Mouse (Mus musculus) mesoderm, embryonic 11.5 days (tissue): ENCODE data around the gene Cracr2a.

ENCODE experiments used
- DNase-seq: peaks from one replicate; pipeline ENCODE4 v3.0.0-alpha.2; 2012; ENCODE audit warnings: low read depth, low spot score

The Cracr2a gene

DNA sequence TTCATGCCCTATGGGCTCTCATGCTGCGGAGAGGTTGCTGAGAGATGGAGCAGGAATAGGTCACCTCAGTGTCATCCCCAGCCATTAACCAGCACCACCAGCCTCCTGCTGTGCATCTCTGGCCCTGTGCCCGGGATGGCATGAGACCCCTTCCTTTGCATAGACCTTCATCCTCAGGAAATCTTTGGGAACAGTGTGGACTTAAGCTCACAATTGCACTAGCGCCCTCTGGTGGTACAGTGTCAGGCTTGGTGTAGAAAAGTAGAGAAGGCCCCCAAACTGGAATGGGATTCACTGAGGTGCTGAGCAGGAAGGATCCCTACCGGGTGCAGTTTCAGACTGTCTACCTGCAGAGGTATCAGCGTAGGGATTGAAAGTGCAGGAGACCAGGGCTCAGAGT is 64.0 kb downstream of the Cracr2a start:
- DNase-seq: peak; percentile 79

DNA sequence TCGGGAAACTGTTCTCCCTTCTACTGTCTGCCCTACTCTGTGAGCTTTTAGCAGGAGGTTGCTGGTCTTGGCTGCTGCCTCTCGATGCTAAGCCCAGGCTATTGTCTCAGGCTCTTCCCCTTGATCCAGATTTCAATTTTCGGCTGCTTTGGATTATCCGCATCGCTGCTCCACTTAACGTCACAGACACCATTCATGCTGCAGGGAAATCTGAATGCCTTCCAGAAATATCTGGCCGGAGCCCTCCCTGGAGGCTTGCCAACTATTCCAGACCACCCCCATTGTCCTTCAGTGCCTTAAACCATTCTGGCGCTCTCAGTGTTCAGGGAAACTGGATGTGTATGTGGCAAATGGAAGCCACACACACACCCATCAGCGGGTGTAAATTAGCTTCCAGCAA is 66.3 kb downstream of the Cracr2a start:
- DNase-seq: peak; percentile 47

DNA sequence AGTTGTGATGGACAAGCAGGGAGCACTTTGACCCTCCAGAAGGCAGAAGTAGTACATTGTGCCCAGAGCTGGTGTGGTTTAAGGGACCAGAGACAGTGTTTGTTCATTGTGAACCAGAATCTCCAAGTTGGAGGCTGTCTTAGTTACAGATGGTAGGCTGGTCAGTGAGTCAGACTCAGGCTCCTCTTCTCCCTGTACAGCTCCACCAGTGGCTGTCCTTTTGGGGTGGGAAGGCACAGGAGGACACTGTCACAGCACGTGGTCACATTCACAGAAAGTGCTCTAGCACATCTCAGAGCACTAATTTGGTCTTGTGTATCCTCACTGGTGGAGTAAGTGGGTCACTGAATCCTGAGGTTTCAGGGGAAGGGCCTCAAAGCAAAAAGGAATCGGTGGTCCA is 68.1 kb downstream of the Cracr2a start:
- DNase-seq: no peak

DNA sequence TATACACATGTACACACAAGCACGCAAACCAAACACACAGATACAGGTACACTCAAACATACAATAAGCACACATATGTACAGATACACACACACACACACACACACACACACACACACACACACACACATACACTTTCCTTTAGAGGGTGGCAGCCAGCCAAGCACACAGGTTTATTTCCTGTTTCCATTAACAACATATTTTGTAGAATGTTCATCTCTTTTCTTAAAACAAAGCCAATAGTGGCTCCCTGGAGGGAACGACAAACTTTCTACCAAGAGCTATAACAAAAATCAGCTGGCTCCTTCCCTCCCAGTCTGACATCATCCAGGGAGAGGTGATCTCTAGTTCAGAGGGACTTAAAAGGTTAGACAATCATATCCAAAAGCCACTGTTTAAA is 73.7 kb downstream of the Cracr2a start:
- DNase-seq: no peak

DNA sequence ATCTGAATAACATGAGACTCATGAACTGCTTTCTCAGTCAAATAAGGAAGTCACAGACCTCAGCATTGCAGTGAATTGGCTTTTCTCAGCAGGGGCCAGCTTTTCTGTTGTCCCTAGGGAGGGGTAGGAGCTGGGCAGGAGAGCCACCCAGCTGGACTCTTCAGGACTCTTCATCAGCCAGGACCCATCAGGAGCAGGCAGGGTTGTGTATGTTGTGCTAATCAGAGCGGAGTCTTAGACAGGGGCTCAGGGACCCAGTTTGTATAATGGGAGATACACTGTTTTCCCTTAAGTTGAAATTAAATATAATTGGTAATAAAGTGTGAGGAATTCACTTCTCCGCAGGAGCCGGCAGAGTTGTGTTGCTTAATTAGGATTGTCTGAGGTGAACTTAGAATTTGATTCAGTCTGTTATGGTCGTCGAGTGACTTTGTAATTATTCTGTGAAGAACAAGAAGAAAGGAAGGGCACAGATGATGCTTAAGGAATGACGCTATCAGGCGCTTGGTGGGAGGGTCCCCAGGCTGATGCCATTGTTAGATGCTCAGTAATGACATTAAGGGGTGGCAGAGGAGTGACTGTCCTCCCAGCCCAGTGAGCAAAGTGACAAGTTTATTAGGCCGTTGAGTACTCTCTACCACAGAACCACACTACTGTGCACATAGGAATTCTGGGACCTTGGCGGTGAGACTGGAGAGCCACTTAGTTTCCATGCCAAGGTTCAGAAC is 74.5 kb downstream of the Cracr2a start:
- DNase-seq: no peak

DNA sequence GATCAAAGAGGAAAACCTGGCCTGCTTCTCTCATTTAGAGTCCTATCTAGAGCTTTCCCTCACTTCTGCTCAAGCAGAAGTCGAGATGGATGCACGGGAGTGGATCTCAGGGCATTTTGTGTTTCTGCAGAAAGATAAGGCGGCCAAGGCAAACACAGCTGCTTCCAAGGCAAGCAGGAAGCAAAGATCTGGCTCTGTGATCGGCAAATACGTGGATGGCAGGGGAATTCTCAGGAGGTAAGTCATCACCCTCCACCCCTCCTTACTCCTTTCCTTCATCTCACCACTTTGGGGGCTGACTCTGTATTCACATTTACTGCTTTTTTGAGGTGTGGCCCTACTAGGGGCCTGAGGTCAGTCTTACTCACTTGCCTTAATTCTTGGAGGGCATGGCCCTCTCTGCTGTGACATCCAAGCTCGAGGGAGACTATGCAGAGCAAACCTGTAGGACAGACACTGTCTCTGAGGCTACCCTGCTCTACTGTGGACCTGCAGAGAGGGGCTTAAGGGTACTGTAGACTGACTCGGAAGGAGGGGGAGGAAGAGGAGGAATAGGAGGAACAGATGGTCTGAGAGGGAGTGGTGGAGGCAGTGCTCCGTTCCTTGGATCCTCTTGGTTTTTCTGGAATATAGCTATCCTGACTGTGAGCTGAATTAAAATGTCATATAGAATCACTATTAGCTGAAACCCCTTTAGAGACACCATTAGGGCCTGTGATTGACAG is 80.1 kb downstream of the Cracr2a start:
- no peak for DNase-seq

DNA sequence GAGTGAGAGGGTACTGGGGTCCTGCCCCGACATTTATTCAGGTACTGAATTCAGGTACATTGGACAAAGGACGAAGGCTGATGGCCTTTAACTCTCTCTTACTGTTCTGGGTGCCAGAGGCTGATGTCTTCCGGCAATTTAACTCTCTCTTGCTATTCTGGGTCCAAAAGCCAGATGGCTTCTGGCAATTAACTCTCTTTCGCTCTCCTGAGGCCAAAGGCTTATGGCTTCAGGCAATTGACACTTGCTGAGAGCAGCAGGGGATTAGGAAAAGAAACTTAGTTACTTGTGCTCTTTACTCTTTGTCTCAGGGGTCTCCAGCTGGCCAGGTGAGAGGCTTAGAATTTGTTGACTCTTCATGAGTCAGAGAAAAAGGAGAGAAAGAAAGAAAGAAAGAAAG is 94.8 kb downstream of the Cracr2a start:
- no peak for DNase-seq

DNA sequence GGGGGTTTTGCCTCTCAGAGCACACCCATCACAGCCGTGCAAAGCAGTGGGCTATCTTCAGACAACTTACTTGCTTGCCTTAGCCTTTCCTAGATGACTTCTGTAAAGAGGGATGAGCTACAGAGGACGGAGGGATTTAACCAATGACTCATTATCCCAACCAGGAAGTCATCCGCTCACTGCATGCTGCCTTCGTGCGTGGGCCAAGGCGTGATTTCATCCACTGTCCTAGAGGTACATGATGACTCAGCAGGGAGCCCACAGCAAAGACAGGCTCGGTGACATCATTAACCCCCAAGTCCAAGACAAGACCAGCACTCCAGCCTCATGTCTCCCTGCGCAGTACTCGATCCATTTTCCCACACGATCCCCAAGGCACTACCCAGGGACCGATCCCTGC is 96.0 kb downstream of the Cracr2a start:
- DNase-seq: no peak

DNA sequence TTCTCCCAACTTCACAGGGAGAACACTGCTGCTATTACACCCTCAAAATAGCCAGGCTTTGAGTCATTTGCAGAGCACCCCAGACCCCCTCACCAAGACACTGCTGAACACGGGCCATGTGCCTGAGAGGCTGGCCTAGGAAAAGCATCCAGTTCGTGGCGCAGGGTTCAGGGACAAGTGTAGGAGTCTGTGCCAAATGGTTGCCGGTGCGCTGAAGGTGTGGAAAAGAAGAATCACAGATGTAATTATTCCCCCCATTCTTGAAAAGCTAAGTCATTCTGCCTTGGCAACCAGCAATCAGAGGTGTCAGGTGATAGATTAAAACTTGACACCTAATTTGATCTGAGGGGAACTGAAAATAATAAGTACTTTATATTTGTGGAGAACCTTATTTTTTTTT is 98.3 kb downstream of the Cracr2a start:
- no peak for DNase-seq

DNA sequence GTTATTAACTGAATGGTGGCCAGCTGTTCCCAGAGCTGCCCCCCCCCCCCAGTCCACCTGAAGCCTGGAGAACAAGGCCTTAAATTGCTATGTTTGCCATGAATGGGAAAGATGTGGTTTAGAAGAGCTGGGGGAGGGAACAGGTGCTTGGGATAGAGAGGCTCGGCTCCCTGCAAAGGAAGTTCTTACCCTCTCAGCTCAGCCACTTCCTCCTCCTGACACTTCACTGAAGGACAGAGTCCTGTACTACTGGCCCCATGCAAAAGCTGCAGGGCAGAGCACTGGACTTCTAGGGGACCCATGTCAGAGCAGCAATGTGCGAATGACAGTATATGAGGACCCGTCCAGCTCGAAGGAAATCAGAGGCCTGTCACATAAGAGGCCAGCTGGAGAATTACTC is 98.8 kb downstream of the Cracr2a start:
- DNase-seq: no peak

DNA sequence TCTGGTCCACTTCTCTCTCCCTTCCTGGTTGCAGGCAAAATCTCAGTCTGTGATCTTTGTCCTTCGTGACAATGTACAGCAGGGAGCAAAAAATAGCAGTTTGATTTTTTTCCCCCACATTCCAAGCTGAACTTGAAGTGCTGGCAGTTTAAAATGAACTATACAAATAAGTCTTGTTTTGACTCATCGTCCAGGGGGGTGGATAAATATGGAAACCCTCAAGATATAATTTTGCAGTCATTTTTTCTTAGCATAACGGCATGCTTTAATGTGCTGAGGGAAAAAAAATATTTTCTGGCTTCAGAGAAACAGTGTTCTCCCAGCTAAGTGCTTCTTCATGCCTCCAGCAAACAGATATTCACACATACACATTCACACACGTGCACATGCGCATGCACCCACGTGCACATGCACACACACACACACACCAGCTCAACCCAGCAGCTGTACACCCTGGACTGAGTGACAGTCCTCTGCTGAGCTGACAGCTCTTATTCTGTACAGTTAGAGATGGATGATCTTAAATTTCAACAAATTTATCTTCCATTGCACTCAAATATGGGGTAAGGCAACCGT is 100.7 kb downstream of the Cracr2a start:
- DNase-seq: no peak

DNA sequence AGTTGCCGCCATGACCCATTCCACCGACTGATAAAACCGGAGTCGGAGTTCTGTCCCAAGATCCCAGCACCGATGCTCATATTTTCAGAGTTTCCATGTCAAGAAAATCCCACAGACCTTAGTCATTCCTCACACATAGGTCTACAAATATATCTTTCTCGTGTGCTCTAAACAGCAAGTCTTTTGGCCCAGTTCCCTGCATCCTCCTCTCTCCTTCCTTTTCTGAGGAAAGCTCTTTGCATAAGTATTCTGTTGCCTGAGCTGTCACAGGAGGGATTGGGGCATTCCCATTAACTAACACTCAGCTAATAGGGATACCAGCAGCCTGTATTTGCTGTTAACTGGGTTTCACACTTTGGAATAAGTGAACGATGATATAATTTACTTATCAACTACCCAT is 102.1 kb downstream of the Cracr2a start:
- no peak for DNase-seq

DNA sequence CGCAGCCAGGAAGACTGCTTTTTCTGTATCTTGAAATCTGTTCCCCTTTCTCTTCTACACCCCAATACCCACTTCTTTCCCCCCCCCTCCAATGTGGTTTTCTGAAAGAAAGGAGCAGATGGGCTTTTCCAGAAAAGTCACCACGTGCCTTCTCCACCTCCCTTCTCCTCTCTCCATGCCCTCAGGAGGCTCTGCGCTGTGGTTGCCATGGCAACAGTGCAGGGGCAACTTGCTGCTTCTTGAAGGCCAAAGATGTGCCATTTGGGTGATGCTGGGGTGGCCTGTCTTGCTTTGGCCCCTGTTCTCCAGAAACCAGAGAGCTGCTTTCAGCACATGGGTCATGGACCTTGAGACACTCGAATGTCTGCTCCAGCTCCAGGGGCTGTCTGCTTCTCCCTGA is 108.2 kb downstream of the Cracr2a start:
- peak; percentile 30 for DNase-seq

DNA sequence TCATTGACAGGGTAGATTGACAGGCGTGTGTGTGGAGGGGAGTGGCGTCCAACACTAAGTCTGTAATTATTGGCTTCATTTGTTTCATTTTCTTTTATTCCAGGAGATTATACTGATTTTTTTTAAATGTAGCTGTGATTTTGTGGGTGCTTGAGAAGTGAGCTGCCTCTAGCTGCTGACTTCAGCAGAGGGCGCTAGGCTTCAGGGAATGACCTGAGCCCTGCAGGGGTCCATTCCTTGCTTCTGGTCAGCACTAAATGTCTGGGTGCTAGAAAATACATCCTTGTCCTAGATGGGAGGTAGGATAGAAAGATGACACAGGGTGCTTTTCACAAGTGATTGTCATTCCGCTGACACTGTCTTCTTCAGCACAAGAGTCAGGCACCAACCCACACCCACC is 108.9 kb downstream of the Cracr2a start:
- DNase-seq: no peak

DNA sequence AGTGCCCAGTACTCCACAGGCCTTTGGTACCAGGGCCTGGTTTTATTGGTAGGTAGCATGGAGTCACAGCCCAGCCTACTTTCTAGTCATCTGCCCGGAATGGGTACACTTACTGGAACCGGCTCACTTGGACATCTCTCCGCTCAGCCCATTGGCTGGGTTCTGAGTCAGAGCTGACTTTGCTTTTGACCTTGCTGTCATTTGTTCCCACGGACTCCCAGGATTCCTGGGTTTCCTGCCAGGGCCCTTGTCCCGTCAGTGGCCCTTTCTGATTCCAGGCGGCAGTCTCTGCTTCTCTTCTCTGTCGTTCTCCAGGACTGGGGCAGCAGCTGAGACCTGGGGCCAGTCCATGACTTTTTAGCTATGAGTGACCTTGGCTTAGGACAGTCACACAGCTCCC is 110.9 kb downstream of the Cracr2a start:
- DNase-seq: no peak

DNA sequence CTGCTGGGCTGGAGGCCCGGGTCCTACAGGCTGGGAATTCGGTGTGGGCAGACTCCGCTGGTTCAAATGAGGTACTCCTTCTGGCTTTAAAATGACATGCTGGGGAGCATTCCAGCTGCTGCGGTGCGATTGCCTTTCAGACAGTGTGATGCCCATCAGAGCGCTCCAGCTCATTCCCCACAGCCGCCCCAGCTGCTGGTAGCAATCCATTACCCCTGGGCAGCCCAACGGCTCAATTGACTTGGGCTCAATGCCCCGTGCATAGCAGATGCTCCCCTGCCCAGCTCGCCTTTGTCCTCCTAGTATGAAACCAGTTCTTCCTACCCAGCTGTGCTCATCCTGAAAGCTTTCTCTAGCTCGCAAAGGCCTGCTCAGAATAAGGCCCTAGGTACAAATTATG is 115.7 kb downstream of the Cracr2a start:
- peak; percentile 27 for DNase-seq

DNA sequence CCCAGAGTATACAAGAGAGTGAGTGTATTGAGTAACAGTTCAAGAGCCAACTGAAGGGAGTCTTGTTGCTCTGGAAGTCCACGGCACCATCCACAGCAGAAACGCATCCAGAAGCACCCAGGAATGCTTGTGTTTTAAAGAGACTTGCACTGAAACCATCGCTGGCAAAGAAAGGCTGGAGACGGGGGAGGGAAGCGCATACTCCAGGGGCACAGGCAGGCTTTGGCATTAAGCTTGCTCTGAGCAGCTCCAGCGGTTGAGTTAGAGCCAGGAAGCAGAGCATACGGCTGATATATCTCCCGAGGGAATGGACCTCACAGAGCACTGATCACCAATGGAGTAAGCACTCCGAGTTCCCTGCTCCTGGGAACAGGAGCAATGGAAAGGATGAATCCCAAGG is 117.2 kb downstream of the Cracr2a start:
- no peak for DNase-seq

DNA sequence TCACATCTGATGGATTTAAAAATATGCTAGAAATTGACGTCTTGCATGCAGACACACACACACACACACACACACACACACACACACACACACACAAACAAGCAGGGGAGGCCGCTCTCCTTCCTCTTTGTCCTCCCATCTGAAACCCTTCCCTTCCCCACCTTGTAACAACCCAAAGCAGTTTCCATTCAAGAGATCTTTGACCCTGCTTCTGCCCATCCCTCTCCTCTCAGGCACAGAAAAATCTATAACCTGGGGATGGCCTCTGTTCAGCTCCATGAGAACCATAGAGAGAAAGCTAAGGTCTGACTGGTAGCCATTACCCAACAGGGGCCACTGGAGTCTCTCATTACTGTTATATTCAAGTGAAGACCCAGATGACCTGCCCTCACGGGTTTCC is 117.9 kb downstream of the Cracr2a start:
- DNase-seq: no peak

DNA sequence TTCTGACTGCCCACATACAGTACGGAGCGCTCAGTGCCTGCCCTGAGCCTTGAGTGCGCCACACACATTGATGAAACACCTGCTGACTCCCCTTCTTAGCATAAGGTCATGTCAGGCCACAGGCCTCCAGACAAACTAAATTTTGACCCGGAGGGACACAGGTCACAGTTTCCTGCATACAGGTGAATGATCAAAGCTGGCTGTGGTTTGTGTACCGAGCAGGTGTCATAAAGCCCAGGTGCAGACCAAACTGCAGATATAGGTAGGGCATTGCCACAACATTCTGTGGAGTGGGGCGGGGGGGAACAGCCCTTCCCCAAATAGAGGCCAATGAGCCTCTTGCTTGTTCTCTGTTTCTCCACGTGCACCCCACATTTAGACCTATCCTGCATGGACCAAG is 119.6 kb downstream of the Cracr2a start:
- no peak for DNase-seq

DNA sequence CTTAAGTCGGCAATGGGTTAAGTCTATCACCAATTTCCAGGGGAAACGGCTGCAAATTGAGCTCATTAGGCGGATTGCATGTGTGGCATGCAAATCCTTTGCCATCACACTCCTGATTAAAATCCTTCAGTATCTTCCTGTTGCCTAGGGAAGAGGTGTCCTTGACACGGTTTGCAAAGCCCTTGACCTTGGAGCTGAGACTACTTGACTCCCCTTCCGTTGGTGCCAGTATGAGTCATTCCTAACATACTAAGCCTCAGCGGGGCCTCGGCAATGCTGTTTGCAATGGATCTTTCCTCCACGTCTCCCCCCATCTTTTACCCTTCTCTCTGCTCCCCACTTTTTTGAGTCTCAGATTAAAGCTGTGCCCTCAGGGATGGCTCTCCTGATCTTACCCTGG is 122.4 kb downstream of the Cracr2a start:
- no peak for DNase-seq

DNA sequence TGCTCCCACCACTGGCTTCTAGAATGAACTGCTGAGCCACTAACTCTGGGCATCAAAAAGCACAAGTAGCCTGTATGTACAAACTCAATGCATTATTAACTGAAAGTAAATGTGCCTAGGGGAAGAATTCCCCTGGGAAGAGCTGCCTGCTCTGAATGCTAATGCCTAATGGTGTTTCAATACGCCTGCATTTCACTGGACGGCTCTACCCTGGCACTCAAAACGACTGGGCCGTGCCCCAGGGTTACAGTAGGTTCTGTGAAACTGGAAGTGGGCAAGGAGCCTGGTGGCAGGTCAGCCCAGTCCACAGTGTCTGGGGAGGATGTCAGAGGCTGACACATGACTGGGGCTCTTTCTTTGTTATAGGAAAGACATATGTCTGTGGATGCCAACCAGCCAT is 123.8 kb downstream of the Cracr2a start:
- peak; percentile 37 for DNase-seq

DNA sequence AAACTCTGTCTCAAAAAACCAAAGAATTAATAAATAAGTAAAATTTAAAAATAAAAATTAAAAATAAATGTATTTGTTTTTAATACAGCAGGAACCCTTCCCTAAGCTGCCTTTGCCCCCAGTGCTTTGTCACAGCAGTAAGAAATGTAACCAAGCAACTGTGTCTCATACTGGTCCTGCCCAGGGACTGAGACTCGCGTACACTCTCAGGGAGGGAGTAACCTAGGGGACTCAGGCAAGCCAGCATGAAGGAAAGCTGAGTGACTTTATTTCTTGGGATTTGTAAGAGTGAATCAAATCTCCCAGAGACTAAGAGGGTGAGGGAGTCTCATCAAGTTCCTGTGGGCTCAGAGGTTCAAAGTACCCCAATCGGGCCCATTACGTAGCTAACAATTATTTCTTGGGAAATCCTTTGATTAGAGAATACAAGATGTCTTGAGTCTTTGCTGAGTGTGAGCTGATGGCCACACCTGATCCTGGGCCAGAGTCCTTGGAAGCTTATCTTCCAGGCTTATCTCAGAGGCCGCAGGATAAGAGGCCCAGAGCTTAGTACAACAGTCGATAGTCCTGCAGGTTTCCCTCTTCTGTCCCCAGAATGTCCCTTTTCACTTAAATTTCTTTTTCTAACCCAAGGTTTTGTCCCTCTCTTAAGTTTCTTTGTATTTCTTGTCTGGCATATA is 126.2 kb downstream of the Cracr2a start:
- no peak for DNase-seq

DNA sequence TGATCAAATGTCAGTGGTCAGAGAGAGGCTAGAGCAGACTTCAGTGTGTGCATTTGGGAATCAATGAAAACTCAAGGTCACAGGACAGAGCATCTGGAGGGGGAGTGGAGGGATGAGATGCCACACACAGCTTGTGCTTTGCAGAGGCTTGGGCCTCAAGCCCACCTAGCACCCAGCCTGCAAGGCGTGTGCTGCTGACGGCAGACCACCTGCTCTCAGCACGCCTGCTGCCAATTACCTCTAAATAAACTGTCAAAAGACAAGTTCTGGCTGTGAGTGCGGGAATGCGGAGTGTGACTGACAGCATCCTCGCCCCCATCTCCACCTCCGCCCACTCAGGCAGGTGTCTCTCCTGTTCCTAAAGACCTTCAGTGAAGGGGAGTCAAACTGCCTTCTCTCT is 131.2 kb downstream of the Cracr2a start:
- DNase-seq: no peak
